Mouse (Mus musculus): ENCODE data around the gene Muc1. TPM values are rescaled to one million over a fixed set of nuclear protein-coding genes. Genes with fewer than 3 reads are reported as not detected.
A peak's percentile ranks its signal among the peaks of the same experiment; 100 is the strongest.

Muc1 gene
- 1 to 10 TPM; 1.1 to 2.0 TPM for polyA plus RNA-seq (2017; shearing (Covaris generic))

GRCm38 (mm10) chr3:89228836-89229235 lies at the start of gene Muc1:
Gene Muc1, plus strand, starts transcription at chr3:89229057.
- ATAC-seq = no peak

DNA sequence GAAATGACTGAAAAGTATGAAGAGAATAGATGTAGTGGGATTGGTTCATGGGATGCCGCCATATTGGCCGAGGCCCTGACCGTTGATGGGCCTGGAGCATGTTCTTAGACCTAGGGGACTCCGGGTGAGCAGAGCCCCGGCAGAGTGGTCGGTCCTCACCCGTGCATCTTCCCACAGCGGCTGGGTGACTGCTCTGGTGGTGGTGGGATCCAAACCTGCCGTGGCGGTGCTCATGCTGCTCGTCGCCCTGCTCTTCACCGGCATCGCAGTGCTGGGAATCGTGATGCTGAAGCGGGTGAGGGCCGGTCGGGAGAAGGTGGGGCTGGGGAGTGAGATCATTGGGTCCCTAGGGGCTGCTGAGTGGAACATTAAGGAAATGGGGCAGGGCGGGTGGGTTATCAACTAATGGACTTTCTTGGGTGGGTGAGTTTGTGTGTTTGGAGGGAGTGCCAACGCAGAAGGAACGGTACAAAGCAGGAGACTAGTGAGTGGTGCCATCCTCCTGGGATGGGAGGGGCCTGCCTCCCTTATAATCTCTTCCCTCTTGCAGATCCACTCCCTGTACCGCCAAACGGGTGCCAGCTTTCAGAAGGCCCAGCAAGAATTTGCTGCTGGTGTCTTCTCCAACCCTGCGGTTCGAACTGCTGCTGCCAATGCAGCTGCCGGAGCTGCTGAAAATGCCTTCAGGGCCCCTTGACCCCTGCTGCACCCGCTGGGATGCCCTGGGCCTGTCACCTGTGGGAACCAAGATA lies 46.9 kb upstream of the Muc1 start:
- no peak for ATAC-seq

- peak; percentile 43 for ATAC-seq
Observed at GRCm38 (mm10) chr3:89182531-89183057, 46.3 kb upstream of the Muc1 start.

DNA sequence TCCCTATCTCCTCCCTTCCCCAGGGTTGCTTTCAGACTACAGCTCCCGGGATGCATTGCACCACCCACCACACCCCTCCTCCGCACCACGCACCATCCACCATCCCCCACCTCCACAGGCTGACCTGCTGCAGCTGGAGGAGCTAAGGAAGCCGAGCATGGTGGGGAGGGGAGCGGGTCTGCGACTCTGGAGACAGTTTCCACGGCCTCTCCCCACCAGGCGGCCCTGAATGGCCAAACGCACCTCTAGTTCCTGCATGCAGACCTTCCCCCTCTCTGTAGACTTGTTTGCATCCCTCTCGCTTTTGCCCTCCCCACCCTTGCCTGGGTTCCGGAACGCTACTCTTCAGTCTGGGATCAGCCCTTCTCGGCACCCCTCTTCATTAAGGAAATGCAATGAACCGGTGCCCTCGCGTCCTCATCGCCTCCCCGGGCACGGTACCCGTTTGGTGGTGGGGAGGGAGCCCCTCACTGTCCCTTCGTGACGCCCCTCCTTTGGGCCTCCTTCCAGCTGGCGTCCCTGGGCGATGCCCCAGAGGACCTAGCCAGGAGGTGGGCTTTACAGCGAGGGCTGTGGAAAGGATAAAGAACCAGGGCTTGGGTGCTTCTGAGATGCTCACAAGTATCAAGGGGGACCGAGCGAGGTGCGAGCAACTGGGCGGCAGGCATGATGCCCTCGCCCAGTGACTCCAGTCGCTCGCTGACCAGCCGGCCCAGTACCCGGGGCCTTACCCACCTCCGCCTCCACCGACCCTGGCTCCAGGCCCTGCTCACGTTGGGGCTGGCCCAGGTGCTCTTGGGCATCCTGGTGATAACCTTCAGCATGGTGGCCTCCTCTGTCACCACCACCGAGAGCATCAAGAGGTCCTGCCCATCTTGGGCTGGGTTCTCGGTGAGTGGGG lies 45.5 kb upstream of the Muc1 start, which contains the start of gene Fam189b:
Fam189b (plus strand) TSS at position 86 of the 901 bp plus-strand sequence.
- peak; percentile 72 for ATAC-seq

DNA sequence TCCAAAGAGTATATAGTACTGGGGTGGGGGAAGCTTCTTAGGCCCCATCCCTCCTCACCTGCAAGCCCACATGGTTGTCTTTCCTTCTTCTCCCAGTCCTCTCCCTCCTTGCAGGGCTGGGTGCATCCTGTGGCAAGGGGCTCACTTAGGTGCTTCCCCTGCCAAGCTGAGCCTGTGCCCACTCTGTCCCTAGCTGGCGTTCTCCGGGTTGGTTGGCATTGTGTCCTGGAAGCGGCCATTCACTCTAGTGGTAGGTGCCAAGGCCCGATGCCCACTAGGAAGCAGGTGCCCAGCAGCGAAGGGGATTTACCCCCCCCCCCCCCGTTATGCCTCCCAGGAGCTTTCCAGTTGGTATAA lies 44.9 kb upstream of the Muc1 start:
- no peak for ATAC-seq

DNA sequence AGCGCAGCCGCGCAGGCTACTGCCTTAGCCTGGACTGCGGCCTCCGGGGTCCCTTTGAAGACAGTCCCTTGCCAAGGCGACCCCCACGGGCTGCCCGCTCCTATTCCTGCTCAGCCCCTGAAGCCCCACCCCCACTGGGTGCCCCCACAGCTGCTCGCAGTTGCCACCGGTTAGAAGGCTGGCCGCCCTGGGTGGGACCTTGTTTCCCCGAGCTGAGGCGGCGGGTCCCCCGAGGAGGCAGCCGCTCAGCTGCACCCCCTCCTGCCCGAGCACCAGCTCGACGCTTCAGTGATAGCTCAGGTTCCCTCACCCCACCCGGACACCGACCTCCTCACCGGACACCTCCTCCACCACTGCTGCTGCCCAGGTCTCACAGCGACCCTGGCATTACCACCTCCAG lies 41.7 kb upstream of the Muc1 start:
- no peak for ATAC-seq

GRCm38 (mm10) chr3:89187690-89188477 lies 41.0 kb upstream of the Muc1 start:
- peak; percentile 55 for ATAC-seq

- peak; percentile 46 for ATAC-seq
Observed at GRCm38 (mm10) chr3:89188478-89188875, 40.4 kb upstream of the Muc1 start.

- peak; percentile 64 for ATAC-seq
Observed at GRCm38 (mm10) chr3:89190436-89190835, 38.4 kb upstream of the Muc1 start.

- no peak for ATAC-seq
Observed at GRCm38 (mm10) chr3:89193351-89193750, 35.5 kb upstream of the Muc1 start.

GRCm38 (mm10) chr3:89193853-89194252 lies 35.0 kb upstream of the Muc1 start:
- peak; percentile 50 for ATAC-seq

DNA sequence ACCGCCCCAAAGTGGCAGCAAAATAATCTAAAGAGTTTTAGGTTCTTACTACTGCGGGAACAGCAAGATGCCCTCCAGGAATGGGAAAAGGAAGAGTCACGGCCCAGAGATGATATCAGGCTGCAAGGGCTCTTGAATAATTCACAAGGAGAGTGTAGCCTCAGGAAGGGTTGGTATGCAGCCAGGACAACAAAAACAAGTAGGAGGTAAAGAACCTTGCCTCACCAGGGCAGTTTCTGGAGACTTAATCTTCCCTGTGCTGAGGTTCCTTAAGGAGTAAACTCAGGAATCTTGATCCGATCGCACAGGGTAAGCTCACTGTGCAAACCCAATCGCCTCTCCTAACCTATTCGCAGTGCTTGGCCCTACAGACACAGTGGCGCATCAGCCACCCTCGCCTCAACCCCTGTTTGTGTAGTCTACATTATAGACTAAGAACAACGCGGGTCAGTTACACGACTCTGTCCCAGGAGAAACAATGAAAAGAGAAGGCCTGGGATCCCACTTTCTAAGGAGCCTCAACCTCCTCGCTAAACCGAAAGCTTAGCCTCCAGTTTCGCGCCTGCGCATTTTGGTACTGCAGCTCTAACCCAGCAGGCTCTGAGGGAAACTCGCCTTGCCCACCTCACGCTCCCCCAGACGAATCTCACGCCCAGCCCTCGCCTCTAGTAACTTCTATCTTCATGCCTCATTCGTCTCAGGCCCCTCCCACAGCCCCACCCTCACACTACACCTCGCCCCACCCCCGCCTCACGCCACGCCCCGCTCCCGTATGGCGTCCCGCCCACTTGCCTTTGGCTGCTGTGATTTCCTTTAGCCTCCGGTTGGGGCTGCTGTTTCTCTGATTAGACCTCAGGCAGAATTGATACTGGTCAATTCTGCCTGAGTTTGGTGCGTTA lies 32.6 kb upstream of the Muc1 start:
- peak; percentile 94 for ATAC-seq

DNA sequence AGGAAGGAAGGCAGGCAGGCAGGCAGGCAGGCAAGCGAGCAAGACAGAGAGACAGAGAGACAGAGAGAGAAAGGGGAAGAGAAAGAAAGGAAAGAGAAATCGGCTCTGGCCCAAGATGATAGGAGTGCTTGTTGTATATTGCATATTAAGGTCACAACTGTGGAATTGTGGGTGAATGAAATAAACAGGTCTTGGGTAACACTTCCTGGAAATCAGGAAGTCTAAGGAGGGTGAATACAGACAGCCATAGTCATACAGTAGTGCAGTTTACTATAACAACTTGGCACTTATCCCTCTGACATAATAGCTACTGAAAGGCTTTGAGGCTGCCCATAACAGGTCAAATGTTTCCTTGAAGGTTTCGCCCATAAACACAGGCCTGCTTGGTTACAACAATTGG lies 29.0 kb upstream of the Muc1 start:
- ATAC-seq = no peak

- peak; percentile 97 for ATAC-seq
Observed at GRCm38 (mm10) chr3:89202253-89203141, 26.4 kb upstream of the Muc1 start, which contains the start of gene Gba. Gene Gba, plus strand, starts transcription at chr3:89202928.

DNA sequence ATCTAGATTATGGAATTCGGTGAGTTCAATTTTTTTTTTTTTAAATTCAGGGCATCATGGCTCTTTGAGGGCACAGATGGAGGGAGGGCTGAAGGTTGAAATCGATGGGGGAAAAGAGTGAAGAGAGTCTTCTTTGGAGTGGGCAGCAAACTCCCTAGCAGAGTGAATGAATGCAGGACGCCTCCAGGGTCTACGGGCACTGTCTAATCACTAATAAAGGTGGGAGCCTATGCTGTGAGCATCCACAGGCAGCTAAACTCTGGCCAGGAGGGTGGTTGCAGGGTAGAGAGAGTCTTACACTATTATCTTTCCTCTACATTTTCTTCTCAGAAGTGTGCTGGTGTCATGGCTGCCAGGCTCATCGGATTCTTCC lies 25.7 kb upstream of the Muc1 start:
- ATAC-seq = peak; percentile 11

DNA sequence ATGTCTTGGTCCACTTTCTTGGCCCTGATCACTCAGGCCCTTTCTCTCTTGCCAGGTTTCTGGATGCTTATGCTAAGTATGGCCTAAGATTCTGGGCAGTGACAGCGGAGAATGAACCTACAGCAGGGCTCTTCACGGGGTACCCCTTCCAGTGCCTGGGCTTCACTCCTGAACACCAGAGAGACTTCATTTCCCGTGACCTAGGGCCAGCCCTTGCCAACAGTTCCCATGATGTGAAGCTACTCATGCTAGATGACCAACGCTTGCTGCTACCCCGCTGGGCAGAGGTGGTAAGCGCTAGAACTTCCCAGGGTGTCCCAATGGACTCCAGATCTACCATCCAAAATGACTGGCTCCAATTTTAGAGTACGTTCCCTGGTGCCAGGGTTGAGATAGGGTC lies 22.8 kb upstream of the Muc1 start:
- no peak for ATAC-seq

DNA sequence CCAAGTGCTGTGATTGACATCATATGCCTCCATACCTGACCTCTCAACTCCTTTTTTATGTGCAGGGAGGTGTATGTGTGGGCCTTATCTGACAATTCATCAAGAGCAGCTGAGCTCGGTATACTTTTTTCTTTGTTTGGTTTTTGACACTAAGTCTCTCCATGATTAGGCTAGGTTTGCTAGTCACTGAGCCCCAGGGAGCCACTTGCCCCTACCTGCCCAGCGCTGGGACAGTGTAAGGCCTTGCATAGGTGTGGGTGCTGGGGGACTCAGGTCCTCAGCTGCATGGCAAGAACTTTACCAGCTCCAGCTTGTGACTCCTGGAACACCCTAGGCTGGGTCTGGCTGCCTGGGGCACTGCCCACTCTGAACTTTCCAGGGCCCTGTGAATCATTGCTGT lies 22.2 kb upstream of the Muc1 start:
- no peak for ATAC-seq

DNA sequence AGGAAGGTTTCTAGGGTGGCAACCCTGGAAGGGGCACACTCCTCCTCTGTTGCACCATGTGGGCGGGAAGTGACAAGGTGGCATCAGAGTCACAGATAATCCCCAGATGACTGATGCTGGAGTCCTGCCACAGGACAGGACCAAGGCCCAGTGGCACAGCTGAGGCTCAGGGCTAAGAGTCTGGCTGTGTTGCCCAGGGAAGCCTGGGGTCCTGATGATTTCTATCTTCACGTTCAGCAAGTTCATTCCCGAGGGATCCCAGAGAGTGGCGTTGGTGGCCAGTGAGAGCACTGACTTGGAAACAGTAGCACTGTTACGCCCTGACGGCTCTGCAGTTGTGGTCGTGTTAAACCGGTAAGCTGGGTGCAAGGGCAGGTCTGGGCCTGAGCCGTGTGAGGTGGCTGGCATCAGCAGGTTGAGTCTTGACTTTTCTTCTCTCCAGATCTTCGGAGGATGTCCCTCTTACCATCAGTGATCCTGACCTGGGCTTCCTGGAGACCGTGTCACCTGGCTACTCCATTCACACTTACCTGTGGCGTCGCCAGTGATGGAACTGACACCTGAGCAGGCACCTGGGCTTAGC lies 20.7 kb upstream of the Muc1 start:
- no peak for ATAC-seq

DNA sequence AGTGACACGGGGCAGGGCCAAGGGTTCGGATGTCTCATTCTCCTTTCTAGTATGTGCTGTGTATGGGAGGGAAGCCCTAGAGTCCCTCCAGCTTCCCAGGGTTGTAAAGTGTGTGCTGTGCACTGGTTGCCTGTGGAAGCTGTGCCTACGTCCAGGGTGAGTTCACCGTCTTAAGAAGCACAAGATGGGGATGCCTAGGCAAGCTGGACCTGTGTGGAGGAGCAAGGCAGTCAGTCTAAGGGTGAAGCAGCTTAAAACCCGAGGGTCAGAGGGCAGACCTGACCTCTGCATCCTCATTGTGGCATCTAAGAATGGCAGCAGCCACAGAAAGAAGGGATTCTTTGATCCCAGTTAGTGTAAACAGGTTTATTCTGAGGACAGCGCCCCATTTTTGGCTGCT lies 20.1 kb upstream of the Muc1 start:
- no peak for ATAC-seq

- ATAC-seq = no peak
Observed at GRCm38 (mm10) chr3:89209731-89210130, 19.1 kb upstream of the Muc1 start.

Data from CD4-positive, CD25-positive, alpha-beta regulatory T cell, adult 4 months (primary cell).